Mouse (Mus musculus) midbrain, embryonic 11.5 days (tissue): ENCODE results near the gene Mllt1. TPM values are rescaled to one million over a fixed set of nuclear protein-coding genes. Genes with fewer than 3 reads are reported as not detected.

Experiments used
- ATAC-seq: fragments of 200-750 bp; cut with Nextera tagmentation; 2 replicates; pipeline ENCODE4 v1.8.0; 2017; ENCODE audit warnings: moderate TSS enrichment, moderate library complexity; ENCODE audit not compliant: low FRiP score
- DNase-seq: peaks from one replicate; pipeline ENCODE4 v3.0.0; 2015; ENCODE audit warnings: low spot score; ENCODE audit errors: missing footprints
- H3K27ac ChIP-seq: fragments of 300-500 bp; sonication (generic); 2 replicates; pipeline ENCODE4 v1.5.1; 2014; ENCODE audit warnings: low read depth, low read length
- H3K27me3 ChIP-seq: fragments of 300-500 bp; sonication (generic); 2 replicates; pipeline ENCODE4 v1.6.1; 2014; ENCODE audit warnings: mild to moderate bottlenecking, low read length, moderate library complexity, mixed read lengths; ENCODE audit not compliant: control insufficient read depth, insufficient read depth
- H3K36me3 ChIP-seq: fragments of 300-500 bp; sonication (generic); 2 replicates; pipeline ENCODE4 v1.6.1; 2014; ENCODE audit warnings: mild to moderate bottlenecking, low read length, moderate library complexity, mixed read lengths; ENCODE audit not compliant: control insufficient read depth, insufficient read depth
- H3K4me1 ChIP-seq: fragments of 300-500 bp; sonication (generic); 2 replicates; pipeline ENCODE4 v1.6.1; 2014; ENCODE audit warnings: low read length; ENCODE audit not compliant: control insufficient read depth, insufficient read depth
- H3K4me2 ChIP-seq: fragments of 300-500 bp; sonication (generic); 2 replicates; pipeline ENCODE4 v1.6.1; 2014; ENCODE audit warnings: mild to moderate bottlenecking, moderate library complexity
- H3K4me3 ChIP-seq: fragments of 300-500 bp; sonication (generic); 2 replicates; pipeline ENCODE4 v1.5.1; 2014; ENCODE audit warnings: low read depth, low read length
- H3K9ac ChIP-seq: fragments of 300-500 bp; sonication (generic); 2 replicates; pipeline ENCODE4 v1.6.1; 2014; ENCODE audit warnings: low read length
- H3K9me3 ChIP-seq: fragments of 300-500 bp; sonication (generic); 2 replicates; pipeline ENCODE4 v1.6.1; 2016; ENCODE audit warnings: low read length; ENCODE audit not compliant: control insufficient read depth
- WGBS: fragments of 180-500 bp; shearing (Covaris S2); extraction: QIAGEN DNeasy Blood & Tissue Kit; methylation state at CpG from one replicate; pipeline ENCODE4 v1.1.7; 2014; 5-methylcytosine and 5-hydroxymethylcytosine counted together
- polyA plus RNA-seq: library from polyadenylated mRNA; unstranded; fragments of >200 nt; fragmentation: Nextera tagmentation; extraction: Ambion mirVana; gene quantifications from 2 replicates; pipeline ENCODE4 v1.2.1, GENCODE M21; 2014

Mllt1 gene
- 26.3 and 29.0 TPM in 2 replicates for polyA plus RNA-seq

GRCm38 (mm10) chr17:56935363-56936131 is at the start of gene Mllt1:
Gene Mllt1, minus strand, starts transcription at chr17:56935415.
- Histone ChIP-seq H3K9ac (peak within 1 kb of the TSS; percentile 94), H3K36me3 (no peaks in the 10 kb centered on the region), H3K4me2 (peak within 1 kb of the TSS; percentile 94), H3K27ac (peak within 1 kb of the TSS; percentile 50), H3K4me1 (peaks cover 19% of the 10 kb centered on the region), H3K9me3 (no peaks in the 10 kb centered on the region), H3K4me3 (peak within 1 kb of the TSS; percentile 95), H3K27me3 (no peaks in the 10 kb centered on the region)
- peak; percentile 99 for ATAC-seq
- WGBS, result 4% methylated on average over 59 of the region's 76 CpGs
- DNase-seq, result peak; percentile 100

- Histone ChIP-seq H3K4me2 (no peak overlapping the region), H3K4me1 (no peaks in the 10 kb centered on the region), H3K36me3 (no peaks in the 10 kb centered on the region), H3K9ac (no peak overlapping the region), H3K27me3 (no peaks in the 10 kb centered on the region), H3K4me3 (no peak overlapping the region), H3K9me3 (no peaks in the 10 kb centered on the region), H3K27ac (no peak overlapping the region)
- 85% methylated on average over 9 of the region's 9 CpGs for WGBS
- DNase-seq (peak; percentile 62), ATAC-seq (no peak)
Measured at GRCm38 (mm10) chr17:56984886-56985285, 49.7 kb upstream of the Mllt1 start.

- 78% methylated on average over 5 of the region's 5 CpGs for WGBS
- H3K9me3 ChIP-seq, result no peaks in the 10 kb centered on the region
- H3K4me2 ChIP-seq, result no peak within 1 kb of the TSS
- no peaks in the 10 kb centered on the region for H3K36me3 ChIP-seq
- H3K27ac ChIP-seq, result no peak within 1 kb of the TSS
- DNase-seq, result no peak
- no peak within 1 kb of the TSS for H3K9ac ChIP-seq
- no peaks in the 10 kb centered on the region for H3K27me3 ChIP-seq
- no peak within 1 kb of the TSS for H3K4me3 ChIP-seq
- no peak for ATAC-seq
- H3K4me1 ChIP-seq, result no peaks in the 10 kb centered on the region
Measured at GRCm38 (mm10) chr17:56982013-56982412, 46.8 kb upstream of the Mllt1 start, which contains the start of gene Acer1. Gene Acer1, minus strand, starts transcription at chr17:56982126.

DNA sequence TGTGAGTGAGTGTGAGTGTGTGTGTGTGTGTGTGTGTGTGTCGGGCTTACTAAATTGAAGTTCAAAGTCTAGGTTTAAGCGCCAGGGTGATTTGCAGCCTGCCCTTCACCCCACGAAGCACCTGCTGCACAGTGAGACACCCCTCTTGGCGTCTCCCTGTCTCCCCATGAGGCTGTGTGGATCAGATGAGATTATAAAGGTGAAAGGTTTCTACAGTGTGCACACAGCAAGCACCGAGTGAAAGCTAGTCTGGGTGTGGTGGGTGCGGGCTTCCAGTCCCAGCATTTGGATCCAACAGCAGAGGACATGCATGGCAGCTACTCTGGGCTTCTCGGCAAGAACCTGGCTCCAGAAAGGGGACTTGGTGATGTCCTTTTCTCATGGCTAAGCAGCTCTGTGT is 45.8 kb upstream of the Mllt1 start:
- no peak overlapping the region for H3K4me3 ChIP-seq
- H3K27me3 ChIP-seq, result no peaks in the 10 kb centered on the region
- ATAC-seq, result no peak
- no peak for DNase-seq
- H3K9me3 ChIP-seq, result no peaks in the 10 kb centered on the region
- H3K4me1 ChIP-seq, result no peaks in the 10 kb centered on the region
- no peaks in the 10 kb centered on the region for H3K36me3 ChIP-seq
- 83% methylated on average over 7 of the region's 7 CpGs for WGBS
- no peak overlapping the region for H3K4me2 ChIP-seq
- no peak overlapping the region for H3K9ac ChIP-seq
- H3K27ac ChIP-seq, result no peak overlapping the region

DNA sequence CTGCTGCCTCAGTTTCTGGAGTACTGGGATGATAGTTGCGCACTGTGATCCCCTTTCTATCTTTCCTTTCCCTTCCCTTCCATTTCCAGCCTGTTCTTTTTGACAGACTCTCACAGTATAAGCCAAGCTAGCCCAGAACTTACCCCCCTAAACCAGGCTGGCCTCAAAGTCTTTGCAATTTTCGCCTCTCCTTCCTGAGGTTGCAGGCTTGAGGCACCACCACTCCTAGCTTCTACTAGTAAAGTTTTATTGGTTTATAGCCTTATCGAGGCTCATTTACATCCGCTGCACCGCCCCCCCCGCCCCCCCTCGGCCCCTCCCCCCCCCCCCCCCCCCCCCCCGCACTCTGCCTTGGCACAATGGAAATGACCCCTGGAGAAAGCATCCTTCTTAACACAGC is 44.3 kb upstream of the Mllt1 start:
- WGBS, result 39% methylated on average over 7 of the region's 8 CpGs
- H3K27ac ChIP-seq, result no peak overlapping the region
- no peak overlapping the region for H3K9ac ChIP-seq
- H3K27me3 ChIP-seq, result no peaks in the 10 kb centered on the region
- H3K4me2 ChIP-seq, result no peak overlapping the region
- no peaks in the 10 kb centered on the region for H3K9me3 ChIP-seq
- no peak overlapping the region for H3K4me3 ChIP-seq
- no peaks in the 10 kb centered on the region for H3K4me1 ChIP-seq
- no peak for DNase-seq
- no peaks in the 10 kb centered on the region for H3K36me3 ChIP-seq
- ATAC-seq, result no peak

DNA sequence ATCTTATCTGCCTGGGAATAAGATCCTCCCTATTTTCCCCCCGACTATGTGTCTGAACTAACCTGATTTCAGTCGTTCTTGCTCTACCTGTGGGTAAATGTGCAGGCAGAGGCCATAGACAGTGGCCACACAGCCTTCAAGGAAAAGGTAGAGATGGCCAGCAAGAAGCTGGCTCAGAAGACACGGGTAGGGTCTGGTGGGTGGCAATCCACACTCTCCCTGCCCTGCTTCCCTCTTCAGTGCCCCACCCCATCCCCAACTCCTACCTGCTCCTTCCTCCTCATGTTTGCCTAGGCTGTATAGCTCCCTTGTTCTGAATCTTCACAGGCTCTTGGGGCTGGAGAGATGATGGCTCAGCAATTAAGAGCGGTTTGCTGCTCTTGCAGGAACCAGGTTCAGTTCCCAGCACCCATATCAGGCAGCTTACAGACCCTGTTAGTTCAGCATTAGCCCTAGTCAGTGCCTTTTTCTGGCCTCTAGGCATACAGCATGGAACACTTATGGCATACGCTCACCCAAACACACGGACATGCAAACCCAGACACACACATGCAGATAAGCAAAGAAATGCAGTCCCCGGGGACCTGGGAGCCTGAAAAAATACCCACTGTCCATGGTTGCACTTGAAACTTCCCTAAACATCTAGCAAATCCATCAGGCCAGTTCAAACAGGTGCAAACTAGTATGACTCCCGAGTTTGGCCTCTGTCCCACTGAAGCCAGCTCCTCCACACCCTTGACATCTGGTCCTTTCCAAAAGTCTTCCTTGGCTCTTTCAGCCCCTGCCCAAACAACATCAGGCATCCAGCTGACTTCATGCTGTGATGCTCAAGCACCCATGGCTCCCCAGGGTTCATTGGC is 41.5 kb upstream of the Mllt1 start:
- no peaks in the 10 kb centered on the region for H3K4me1 ChIP-seq
- H3K4me3 ChIP-seq, result no peak overlapping the region
- no peaks in the 10 kb centered on the region for H3K36me3 ChIP-seq
- DNase-seq, result no peak
- H3K27me3 ChIP-seq, result no peaks in the 10 kb centered on the region
- no peak for ATAC-seq
- no peak overlapping the region for H3K27ac ChIP-seq
- H3K4me2 ChIP-seq, result no peak overlapping the region
- H3K9me3 ChIP-seq, result no peaks in the 10 kb centered on the region
- 74% methylated on average over 8 of the region's 8 CpGs for WGBS
- no peak overlapping the region for H3K9ac ChIP-seq

DNA sequence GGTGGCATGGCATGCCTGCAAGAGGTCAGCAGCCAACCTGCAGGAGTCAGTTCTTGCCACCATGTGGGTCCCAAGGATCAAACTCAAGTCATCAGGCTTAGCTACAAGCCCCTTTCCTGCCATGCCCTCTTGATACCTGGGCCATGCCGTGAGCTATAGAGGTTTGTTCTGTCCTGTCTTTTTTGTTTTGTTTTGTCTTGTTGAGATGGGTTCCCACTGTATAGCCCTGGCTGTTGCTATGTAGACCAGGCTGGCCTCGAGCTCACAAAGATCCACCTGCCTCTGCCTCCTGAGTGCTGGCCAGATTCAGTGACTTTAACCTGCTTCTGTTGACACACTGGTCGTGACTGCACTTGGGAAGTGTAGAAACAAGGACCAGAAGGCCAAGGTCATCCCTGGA is 40.2 kb upstream of the Mllt1 start:
- H3K36me3 ChIP-seq, result no peaks in the 10 kb centered on the region
- H3K4me3 ChIP-seq, result no peak overlapping the region
- no peaks in the 10 kb centered on the region for H3K4me1 ChIP-seq
- no peak overlapping the region for H3K27ac ChIP-seq
- H3K9ac ChIP-seq, result no peak overlapping the region
- ATAC-seq, result no peak
- 79% methylated on average over 3 of the region's 3 CpGs for WGBS
- DNase-seq, result no peak
- H3K4me2 ChIP-seq, result no peak overlapping the region
- no peaks in the 10 kb centered on the region for H3K9me3 ChIP-seq
- no peaks in the 10 kb centered on the region for H3K27me3 ChIP-seq

DNA sequence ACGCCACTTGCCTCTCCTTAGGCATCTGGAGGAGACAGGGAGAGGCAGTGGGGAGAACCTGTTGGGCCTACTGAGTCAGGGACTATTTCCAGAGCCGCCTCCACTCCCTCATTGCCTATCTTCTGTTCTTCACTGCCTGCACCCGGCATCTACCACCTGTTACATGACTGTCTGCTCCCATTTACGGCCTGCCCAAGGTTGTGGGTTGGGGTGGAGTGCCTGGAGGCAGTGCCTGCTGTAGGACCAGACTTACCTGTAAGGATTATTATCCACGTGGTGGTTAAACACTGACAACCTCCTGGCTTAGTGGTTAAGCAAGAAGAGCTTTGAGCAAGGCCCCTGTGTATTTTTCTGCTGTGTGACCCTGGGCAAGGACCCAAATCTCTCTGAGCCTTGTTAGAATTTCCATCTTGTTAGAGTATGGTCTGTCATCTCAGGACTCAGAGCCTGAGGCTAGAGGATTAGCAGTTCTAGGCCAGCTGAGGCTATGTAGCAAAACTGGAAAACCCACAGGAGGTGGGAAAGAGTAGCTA is 39.6 kb upstream of the Mllt1 start:
- Histone ChIP-seq H3K27ac (no peak overlapping the region), H3K4me1 (no peaks in the 10 kb centered on the region), H3K4me2 (no peak overlapping the region), H3K9me3 (no peaks in the 10 kb centered on the region), H3K27me3 (no peaks in the 10 kb centered on the region), H3K4me3 (no peak overlapping the region), H3K36me3 (no peaks in the 10 kb centered on the region), H3K9ac (no peak overlapping the region)
- ATAC-seq (no peak), DNase-seq (no peak)
- 75% methylated on average over 5 of the region's 5 CpGs for WGBS
